Comparison of ENCODE assay signal across 9 mouse cellular contexts in genomic region chr4:49845612-49845985, GRCm38 (mm10). TPM values are rescaled to one million over a fixed set of nuclear protein-coding genes. Genes with fewer than 3 reads are reported as not detected.
DNase-seq lines count a peak whose midpoint lies in the region; ATAC-seq lines count a peak whose summit lies in the region.
"Had no signal": no experiment of that assay in that cellular context is flagged by ENCODE, and none has a peak within 500 bp of the region (broad histone marks: within the 10 kb centered on the region; RNA-seq: fewer than 3 reads in every experiment).

Grin3a (minus strand) TSS chr4:49845744.

- ATAC-seq in heart, embryonic 15.5 days (replicated peaks; ENCODE audit: insufficient number of reproducible peaks, insufficient read depth, low FRiP score, low read depth), result peak; percentile 83

- peak within 1 kb of the TSS; percentile 89 for H3K4me2 ChIP-seq in heart, embryonic 15.5 days

- H3K36me3 ChIP-seq in forebrain, embryonic 10.5 days (replicated peaks), result no peaks in the 10 kb centered on the region
- H3K36me3 ChIP-seq in heart, embryonic 15.5 days, result no peaks in the 10 kb centered on the region

- 0 out of 2 replicates have a peak within 1 kb of the TSS, but pooled peaks have one; percentile 35 for H3K27ac ChIP-seq in forebrain, embryonic 10.5 days
- no peak within 1 kb of the TSS for H3K27ac ChIP-seq in heart, embryonic 15.5 days

- peaks cover 18% of the 10 kb centered on the region for H3K4me1 ChIP-seq in forebrain, embryonic 10.5 days
- peaks cover 14% of the 10 kb centered on the region for H3K4me1 ChIP-seq in heart, embryonic 15.5 days (replicated peaks)

- WGBS in forebrain, embryonic 10.5 days, result 0% methylated on average over 25 of the region's 25 CpGs
- under 1% methylated on average over 25 of the region's 25 CpGs for WGBS in heart, embryonic 15.5 days

- 0 out of 2 replicates have a peak within 1 kb of the TSS, but pooled peaks have one; percentile 31 for H3K9ac ChIP-seq in heart, embryonic 15.5 days

- H3K4me3 ChIP-seq in forebrain, embryonic 10.5 days, result peak within 1 kb of the TSS; percentile 70
- H3K4me3 ChIP-seq in heart, embryonic 15.5 days, result peak within 1 kb of the TSS; percentile 59

- H3K9me3 ChIP-seq in forebrain, embryonic 10.5 days, result no peaks in the 10 kb centered on the region
- H3K9me3 ChIP-seq in heart, embryonic 15.5 days (replicated peaks), result no peaks in the 10 kb centered on the region

- H3K27me3 ChIP-seq in forebrain, embryonic 10.5 days (ENCODE audit: poor library complexity, severe bottlenecking), result peaks cover 62% of the 10 kb centered on the region
- peaks cover 41% of the 10 kb centered on the region for H3K27me3 ChIP-seq in heart, embryonic 15.5 days
- H3K27me3 ChIP-seq: CH12.LX had no signal

- peak; percentile 22 for DNase-seq in ovary, postnatal 14 days (ENCODE audit: low spot score)
- DNase-seq in ovary, postnatal 10 days (ENCODE audit: low spot score), result no peak
- DNase-seq in forebrain, embryonic 10.5 days (ENCODE audit: extremely low spot score, low spot score), result peak; percentile 75
- peak; percentile 57 for DNase-seq in kidney, postnatal 14 days
- peak; percentile 38 for DNase-seq in liver
- peak; percentile 76 for DNase-seq in retina, embryonic 14.5 days (ENCODE audit: low spot score)
- no peak for DNase-seq in natural killer cell, adult 2 months (ENCODE audit: low spot score in 2 of 2)

RNA-seq across cellular contexts. Expression of gene Grin3a, which starts in this region (rescaled TPM):
- polyA plus RNA-seq in forebrain, embryonic 10.5 days (2016; fragmentation: Nextera tagmentation; extraction: Ambion mirVana), result 0.12 and 0.22 TPM in 2 replicates
- polyA plus RNA-seq in heart, embryonic 15.5 days (2015; fragmentation: Nextera tagmentation; extraction: Ambion mirVana), result 0.47 and 0.87 TPM in 2 replicates

Comparison
In these comparisons a context has a peak if more than half of its experiments do, and no peak if none do; other contexts are left out.
1. DNase-seq: peak in ovary, postnatal 14 days (single experiment), kidney, postnatal 14 days (single experiment), liver (single experiment) and retina, embryonic 14.5 days (single experiment); none in ovary, postnatal 10 days (single experiment) and natural killer cell, adult 2 months (0 of 2).
2. Peak in DNase-seq, H3K4me3 ChIP-seq and H3K27ac ChIP-seq in forebrain, embryonic 10.5 days; RNA of the gene not detected or under 1 TPM.
3. Peak in ATAC-seq, H3K4me3 ChIP-seq, H3K9ac ChIP-seq and H3K4me2 ChIP-seq in heart, embryonic 15.5 days; RNA of the gene not detected or under 1 TPM.